Mouse (Mus musculus) cortical plate, adult 2 months (tissue): ENCODE results near the gene Fam83b.

ENCODE experiments used
- CTCF ChIP-seq: fragments of 200-500 bp; IDR thresholded peaks from 2 replicates; pipeline ENCODE4 v1.5.1; 2011; ENCODE audit warnings: mild to moderate bottlenecking, control low read depth, low read length; ENCODE audit not compliant: insufficient read depth; ENCODE audit errors: extremely low read depth
- POLR2A ChIP-seq: fragments of 200-500 bp; IDR thresholded peaks from 2 replicates; pipeline ENCODE4 v1.6.1; 2011; ENCODE audit warnings: mild to moderate bottlenecking, low read length, control low read depth; ENCODE audit not compliant: insufficient read depth; ENCODE audit errors: extremely low read depth

GRCm38 (mm10) chr9:76567281-76567655, 352 bp upstream of the Fam83b start:
- no peak for TF ChIP-seq POLR2A
- no peak for TF ChIP-seq CTCF
